Mouse (Mus musculus) stomach, embryonic 16.5 days (tissue): ENCODE results near the gene Tm9sf3. TPM values are rescaled to one million over a fixed set of nuclear protein-coding genes. Genes with fewer than 3 reads are reported as not detected.

Experiments used
- ATAC-seq: fragments of 200-750 bp; cut with Nextera tagmentation; 2 replicates; pipeline ENCODE4 v1.8.0; 2017; ENCODE audit warnings: moderate number of reproducible peaks, moderate TSS enrichment; ENCODE audit not compliant: insufficient read depth, low FRiP score
- H3K27ac ChIP-seq: fragments of 300-500 bp; sonication (generic); 2 replicates; pipeline ENCODE4 v1.5.1; 2014; ENCODE audit warnings: low read length
- H3K27me3 ChIP-seq: fragments of 300-500 bp; sonication (generic); 2 replicates; pipeline ENCODE4 v1.6.1; 2014; ENCODE audit warnings: low read length, control low read depth, mixed read lengths; ENCODE audit not compliant: control insufficient read depth, insufficient read depth
- H3K36me3 ChIP-seq: fragments of 300-500 bp; sonication (generic); 2 replicates; pipeline ENCODE4 v1.6.1; 2014; ENCODE audit warnings: low read length; ENCODE audit not compliant: control insufficient read depth, insufficient read depth
- H3K4me1 ChIP-seq: fragments of 300-500 bp; sonication (generic); 2 replicates; pipeline ENCODE4 v1.6.1; 2014; ENCODE audit warnings: low read length, control low read depth, mixed read lengths; ENCODE audit not compliant: control insufficient read depth, insufficient read depth
- H3K4me2 ChIP-seq: fragments of 300-500 bp; sonication (generic); 2 replicates; pipeline ENCODE4 v1.6.1; 2014; ENCODE audit warnings: low read depth, low read length, mixed read lengths
- H3K4me3 ChIP-seq: fragments of 300-500 bp; sonication (generic); replicated peaks from 2 replicates; pipeline ENCODE4 v1.5.1; 2014; ENCODE audit warnings: mild to moderate bottlenecking, low read length
- H3K9ac ChIP-seq: fragments of 300-500 bp; sonication (generic); 2 replicates; pipeline ENCODE4 v1.6.1; 2014; ENCODE audit warnings: low read length
- H3K9me3 ChIP-seq: fragments of 300-500 bp; sonication (generic); replicated peaks from 2 replicates; pipeline ENCODE4 v1.6.1; 2016; ENCODE audit warnings: low read length, control low read depth; ENCODE audit not compliant: control insufficient read depth
- WGBS: fragments of 180-500 bp; shearing (Covaris S2); extraction: QIAGEN DNeasy Blood & Tissue Kit; methylation state at CpG from one replicate; pipeline ENCODE4 v1.1.7; 2014; 5-methylcytosine and 5-hydroxymethylcytosine counted together
- polyA plus RNA-seq: library from polyadenylated mRNA; unstranded; fragments of >200 nt; fragmentation: Nextera tagmentation; extraction: Ambion mirVana; gene quantifications from 2 replicates; pipeline ENCODE4 v1.2.1, GENCODE M21; 2015

Tm9sf3 gene
- polyA plus RNA-seq, 1 experiment from 2014 or later, result 151 TPM

DNA sequence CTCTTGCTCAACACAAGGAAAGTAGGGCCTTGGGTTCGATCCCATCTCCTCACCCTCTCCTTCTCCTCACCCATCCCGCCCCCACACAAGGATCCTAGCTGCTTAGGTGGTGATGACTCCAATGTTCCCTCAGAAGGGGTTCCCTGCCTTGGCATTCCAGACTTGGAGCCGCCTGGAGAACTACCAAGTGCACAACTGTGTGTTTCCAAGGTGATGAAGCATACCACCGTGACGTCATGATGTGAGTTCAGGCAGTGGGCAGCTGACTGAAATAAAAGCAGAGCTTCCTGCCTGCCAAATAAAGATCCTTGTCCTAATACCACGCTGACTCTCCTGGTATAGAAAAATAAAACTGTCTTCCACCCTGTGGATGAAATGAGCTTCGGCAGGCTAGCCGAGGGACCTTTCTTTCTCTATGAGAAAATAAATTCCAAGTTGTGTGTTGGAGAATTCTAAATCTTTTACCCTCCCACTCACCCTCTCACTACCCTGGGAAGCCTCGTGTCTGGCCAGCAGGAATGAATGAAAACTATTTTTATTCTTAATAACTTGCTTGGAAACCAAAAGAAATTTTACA lies 6.4 kb upstream of the Tm9sf3 start:
- Histone ChIP-seq H3K27ac (no peak overlapping the region), H3K36me3 (no peaks in the 10 kb centered on the region), H3K4me3 (no peak overlapping the region), H3K9me3 (no peaks in the 10 kb centered on the region), H3K9ac (no peak overlapping the region), H3K4me1 (peaks cover 3% of the 10 kb centered on the region; the same call in 1 of the 2 replicates), H3K27me3 (no peaks in the 10 kb centered on the region), H3K4me2 (no peak overlapping the region)
- WGBS, result 45% methylated on average over 9 of the region's 9 CpGs
- peak; percentile 73 for ATAC-seq

DNA sequence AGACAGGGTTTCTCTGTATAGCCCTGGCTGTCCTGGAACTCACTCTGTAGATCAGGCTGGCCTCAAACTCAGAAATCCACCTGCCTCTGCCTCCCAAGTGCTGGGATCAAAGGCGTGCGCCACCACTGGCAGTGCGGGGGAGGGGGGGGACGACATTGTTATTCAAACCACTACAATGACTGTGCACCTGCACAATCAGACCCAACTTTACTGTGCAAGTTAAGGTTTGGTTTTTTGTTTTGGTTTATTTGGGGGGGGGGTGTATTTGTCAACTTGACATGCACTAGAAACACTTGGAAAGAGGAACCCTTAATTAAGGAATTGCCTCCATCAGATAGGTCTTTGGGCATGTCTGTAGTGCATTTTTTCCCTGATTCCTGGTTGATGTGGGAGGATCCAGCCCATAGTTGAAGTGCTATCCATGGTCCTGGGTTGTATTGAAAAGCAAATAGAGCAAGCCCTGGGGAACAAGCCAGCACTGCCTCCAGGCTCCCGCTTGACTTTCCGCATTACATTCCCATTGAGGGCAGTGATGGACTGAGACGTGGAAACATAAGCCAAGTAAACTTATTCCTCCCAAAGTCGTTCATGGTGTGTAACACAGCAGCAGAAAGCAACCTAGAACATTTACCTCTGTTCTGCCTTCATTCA lies 2.6 kb upstream of the Tm9sf3 start:
- H3K4me3 ChIP-seq, result no peak overlapping the region
- 52% methylated on average over 8 of the region's 8 CpGs for WGBS
- no peak overlapping the region for H3K9ac ChIP-seq
- H3K27ac ChIP-seq, result no peak overlapping the region
- H3K27me3 ChIP-seq, result no peaks in the 10 kb centered on the region
- H3K4me1 ChIP-seq, result peaks cover 14% of the 10 kb centered on the region
- no peaks in the 10 kb centered on the region for H3K9me3 ChIP-seq
- no peaks in the 10 kb centered on the region for H3K36me3 ChIP-seq
- ATAC-seq, result no peak
- no peak overlapping the region for H3K4me2 ChIP-seq

DNA sequence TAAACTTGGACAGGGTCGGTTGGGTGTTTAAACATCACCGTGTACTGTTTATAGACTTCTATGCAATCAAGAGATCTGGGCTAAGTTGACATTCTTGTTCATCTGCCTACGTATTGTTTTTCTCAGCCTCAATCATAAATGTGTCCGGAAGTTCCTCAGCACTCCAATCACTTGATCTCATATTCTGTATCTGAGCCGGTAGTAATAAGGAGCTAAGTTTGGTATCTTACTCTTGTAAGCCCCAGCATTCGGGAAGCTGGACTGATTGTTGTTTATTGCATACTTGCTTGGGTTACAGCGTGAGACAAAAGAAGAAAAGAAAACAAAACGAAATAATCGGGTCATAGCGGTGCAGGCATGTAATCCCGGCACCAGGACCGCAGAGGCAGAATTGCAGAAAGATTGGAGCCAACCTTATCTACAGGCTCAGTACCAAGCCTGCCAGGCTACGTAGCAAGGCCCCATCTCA lies 568 bp upstream of the Tm9sf3 start:
- ATAC-seq, result no peak

DNA sequence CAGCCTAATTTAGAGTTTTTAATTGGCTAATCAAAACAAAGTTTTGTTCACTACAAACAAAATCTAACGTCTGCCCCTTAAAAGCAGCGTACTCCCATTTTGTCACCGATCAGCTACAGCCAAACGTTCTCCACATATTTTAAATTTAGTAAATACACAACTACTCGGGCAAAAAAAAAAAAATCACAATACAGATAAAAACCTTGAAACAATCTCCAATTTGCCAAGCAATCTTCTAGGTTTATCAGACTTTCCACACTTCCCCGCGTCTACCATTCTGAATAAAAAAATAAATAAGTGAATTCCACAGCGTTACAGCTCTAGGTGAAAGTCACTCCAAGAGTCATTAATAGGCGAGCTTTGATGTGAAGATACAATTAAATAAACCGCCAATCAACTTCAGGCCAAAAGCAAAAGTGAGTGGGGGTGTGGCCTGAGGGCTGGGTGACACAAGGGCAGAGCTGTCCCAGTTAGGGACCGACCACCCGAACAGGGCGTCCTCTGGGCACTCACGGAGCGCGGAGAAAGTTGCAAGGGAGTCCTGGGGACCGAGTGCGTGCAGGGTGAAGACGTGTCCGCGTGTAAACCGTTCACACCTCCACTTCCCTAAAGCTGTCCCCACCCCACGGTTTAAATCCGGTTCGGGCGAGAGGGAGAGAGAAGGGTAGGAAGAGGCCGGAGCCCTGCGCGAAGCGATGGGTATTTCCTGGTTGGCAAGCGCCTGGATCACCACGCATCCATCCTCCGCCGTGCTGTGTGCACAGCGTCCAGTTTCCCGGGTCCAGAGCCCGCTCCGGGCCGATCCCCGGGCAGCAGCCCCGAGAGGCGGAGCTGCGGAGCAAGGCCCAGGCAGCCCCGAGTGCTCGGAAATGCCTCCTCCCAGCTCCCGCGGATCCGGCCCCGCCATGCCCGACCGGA lies 826 bp downstream of the Tm9sf3 start:
- Histone ChIP-seq H3K4me3 (peak overlapping the region; percentile 93), H3K27ac (peak overlapping the region; percentile 99), H3K4me2 (peak overlapping the region; percentile 63), H3K9me3 (no peaks in the 10 kb centered on the region), H3K9ac (peak overlapping the region; percentile 99), H3K27me3 (no peaks in the 10 kb centered on the region), H3K4me1 (peaks cover 28% of the 10 kb centered on the region), H3K36me3 (no peaks in the 10 kb centered on the region)
- peak; percentile 88 for ATAC-seq
- 3% methylated on average over 51 of the region's 51 CpGs for WGBS

More for the DNA sequence above, 568 bp upstream of the Tm9sf3 start:
- H3K9me3 ChIP-seq, result no peaks in the 10 kb centered on the region
- peak overlapping the region; percentile 99 for H3K27ac ChIP-seq
- H3K4me1 ChIP-seq, result peaks cover 21% of the 10 kb centered on the region
- no peaks in the 10 kb centered on the region for H3K36me3 ChIP-seq
- H3K4me3 ChIP-seq, result peak overlapping the region; percentile 93
- no peaks in the 10 kb centered on the region for H3K27me3 ChIP-seq
- WGBS, result 31% methylated on average over 13 of the region's 13 CpGs
- H3K9ac ChIP-seq, result peak overlapping the region; percentile 99
- peak overlapping the region; percentile 55 for H3K4me2 ChIP-seq

DNA sequence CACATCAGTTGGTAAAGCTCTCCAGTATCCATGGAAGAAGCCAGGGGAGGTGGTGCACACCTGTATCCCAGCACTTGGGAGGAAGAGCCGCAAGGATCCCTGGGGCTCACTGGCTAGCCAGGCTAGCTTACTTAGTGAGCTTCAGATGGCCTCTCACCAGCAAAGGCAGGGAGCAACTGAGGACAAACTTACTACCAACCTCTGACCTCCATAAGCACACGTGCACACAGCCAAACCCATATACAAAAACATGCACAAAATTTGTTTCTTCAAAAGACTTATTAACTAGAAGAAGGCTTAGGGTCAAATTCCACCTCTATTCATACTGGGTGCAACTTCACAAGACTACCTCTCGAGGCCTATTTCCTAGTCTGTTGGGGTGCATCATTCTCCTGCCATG lies 3.1 kb downstream of the Tm9sf3 start:
- Histone ChIP-seq H3K4me1 (peaks cover 30% of the 10 kb centered on the region), H3K9me3 (no peaks in the 10 kb centered on the region), H3K27me3 (no peaks in the 10 kb centered on the region), H3K9ac (no peak overlapping the region), H3K4me2 (0 out of 2 replicates have a peak overlapping the region, but pooled peaks have one; percentile 7), H3K4me3 (no peak overlapping the region), H3K36me3 (no peaks in the 10 kb centered on the region), H3K27ac (no peak overlapping the region)
- 65% methylated on average over 3 of the region's 3 CpGs for WGBS
- ATAC-seq, result no peak

DNA sequence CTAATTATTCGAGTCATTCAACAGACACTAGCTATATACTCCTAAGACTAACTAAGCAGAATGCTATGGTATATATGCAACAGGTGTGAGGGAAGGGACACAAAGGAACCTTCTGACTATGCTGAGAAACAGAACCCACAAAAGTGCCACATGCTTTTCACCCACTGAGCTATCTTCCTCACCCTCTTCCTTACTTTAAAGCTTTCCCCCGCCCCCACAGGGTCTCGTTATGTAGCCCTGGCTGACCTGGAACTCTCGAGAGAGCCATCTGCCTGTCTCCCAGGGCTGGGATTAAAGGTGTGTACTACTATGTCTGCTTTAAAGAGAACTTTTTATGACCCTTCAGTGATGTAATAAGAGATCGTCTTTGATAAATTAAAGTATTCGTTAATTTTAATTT lies 4.5 kb downstream of the Tm9sf3 start:
- peaks cover 26% of the 10 kb centered on the region for H3K4me1 ChIP-seq
- no peak overlapping the region for H3K9ac ChIP-seq
- H3K4me3 ChIP-seq, result no peak overlapping the region
- H3K27me3 ChIP-seq, result no peaks in the 10 kb centered on the region
- H3K9me3 ChIP-seq, result no peaks in the 10 kb centered on the region
- no peak overlapping the region for H3K27ac ChIP-seq
- H3K4me2 ChIP-seq, result no peak overlapping the region
- 76% methylated on average over 6 of the region's 6 CpGs for WGBS
- ATAC-seq, result no peak
- H3K36me3 ChIP-seq, result no peaks in the 10 kb centered on the region

- ATAC-seq, result no peak
- no peak overlapping the region for H3K27ac ChIP-seq
- WGBS, result 43% methylated on average over 2 of the region's 2 CpGs
- H3K4me3 ChIP-seq, result no peak overlapping the region
- no peaks in the 10 kb centered on the region for H3K36me3 ChIP-seq
- H3K9me3 ChIP-seq, result no peaks in the 10 kb centered on the region
- H3K4me1 ChIP-seq, result peaks cover 26% of the 10 kb centered on the region
- H3K27me3 ChIP-seq, result no peaks in the 10 kb centered on the region
- H3K9ac ChIP-seq, result no peak overlapping the region
- H3K4me2 ChIP-seq, result no peak overlapping the region
These were observed 5.1 kb downstream of the Tm9sf3 start for GRCm38 (mm10) chr19:41258707-41259106.

DNA sequence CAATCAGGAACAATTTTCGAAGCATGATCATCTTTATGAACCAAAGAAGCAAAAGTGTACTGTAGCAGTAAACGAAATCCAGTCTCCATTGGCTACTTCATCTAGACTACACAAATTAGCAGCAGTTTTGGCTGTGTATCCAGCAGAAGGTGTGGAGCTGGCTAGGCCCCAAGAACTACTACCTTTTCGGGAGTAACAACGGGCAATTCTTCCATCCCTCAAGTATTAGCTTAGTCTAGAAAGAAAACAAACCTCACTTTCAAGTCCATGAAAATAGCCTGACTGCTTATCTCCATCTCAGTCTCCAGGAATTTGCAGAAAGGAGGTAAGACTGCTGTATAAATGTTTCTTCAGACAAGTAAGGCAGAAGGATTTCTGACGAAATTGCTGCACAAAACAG lies 9.2 kb downstream of the Tm9sf3 start:
- no peak for ATAC-seq
- Histone ChIP-seq H3K4me2 (no peak overlapping the region), H3K9ac (no peak overlapping the region), H3K9me3 (no peaks in the 10 kb centered on the region), H3K27me3 (no peaks in the 10 kb centered on the region), H3K36me3 (no peaks in the 10 kb centered on the region), H3K4me3 (no peak overlapping the region), H3K27ac (no peak overlapping the region), H3K4me1 (peaks cover 9% of the 10 kb centered on the region)
- WGBS, result 72% methylated on average over 5 of the region's 5 CpGs

- Histone ChIP-seq H3K36me3 (peaks cover 17% of the 10 kb centered on the region; the same call in 1 of the 2 replicates), H3K27ac (no peak overlapping the region), H3K27me3 (no peaks in the 10 kb centered on the region), H3K4me3 (no peak overlapping the region), H3K9ac (no peak overlapping the region), H3K9me3 (no peaks in the 10 kb centered on the region), H3K4me2 (no peak overlapping the region), H3K4me1 (no peaks in the 10 kb centered on the region)
- 35% methylated on average over 4 of the region's 4 CpGs for WGBS
- no peak for ATAC-seq
These were observed 14.8 kb downstream of the Tm9sf3 start for GRCm38 (mm10) chr19:41248968-41249367.
